Mouse (Mus musculus) gonadal fat pad, adult 2 months (tissue): ENCODE results near the gene P2rx4. TPM values are rescaled to one million over a fixed set of nuclear protein-coding genes. Genes with fewer than 3 reads are reported as not detected.

ENCODE experiments used
- DNase-seq: peaks from one replicate; pipeline ENCODE4 v3.0.0-alpha.2; 2012; ENCODE audit warnings: low read depth
- polyA plus RNA-seq: library from polyadenylated mRNA; depleted of rRNA; stranded (reverse); fragments of >200 nt; gene quantifications from 2 replicates; pipeline ENCODE4 v1.2.3, GENCODE M21; 2012

P2rx4 gene
- polyA plus RNA-seq, 1 experiment, result 55.6 TPM

GRCm38 (mm10) chr5:122703574-122703973, 3.8 kb upstream of the P2rx4 start:
- no peak for DNase-seq

DNA sequence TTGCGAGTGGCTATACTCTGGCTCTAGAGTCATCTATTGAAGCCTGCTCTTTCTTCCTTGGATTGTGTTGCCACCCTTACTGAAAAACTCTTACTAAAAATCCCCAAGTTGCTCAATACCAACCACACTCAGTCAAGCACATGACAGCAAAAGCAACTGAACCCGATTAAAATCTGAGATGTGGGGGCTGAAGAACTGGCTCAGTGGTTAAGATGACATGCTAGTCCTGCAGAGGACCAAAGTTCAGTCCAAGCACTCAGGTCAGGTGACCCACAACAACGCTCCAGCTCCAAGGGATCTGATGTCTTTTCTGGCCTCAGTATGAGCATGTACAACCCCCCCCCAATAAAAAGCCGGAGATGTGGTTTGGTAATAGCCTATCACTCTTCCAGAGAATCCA, 2.8 kb upstream of the P2rx4 start:
- no peak for DNase-seq

GRCm38 (mm10) chr5:122705174-122705573, 2.2 kb upstream of the P2rx4 start:
- DNase-seq, result no peak

DNA sequence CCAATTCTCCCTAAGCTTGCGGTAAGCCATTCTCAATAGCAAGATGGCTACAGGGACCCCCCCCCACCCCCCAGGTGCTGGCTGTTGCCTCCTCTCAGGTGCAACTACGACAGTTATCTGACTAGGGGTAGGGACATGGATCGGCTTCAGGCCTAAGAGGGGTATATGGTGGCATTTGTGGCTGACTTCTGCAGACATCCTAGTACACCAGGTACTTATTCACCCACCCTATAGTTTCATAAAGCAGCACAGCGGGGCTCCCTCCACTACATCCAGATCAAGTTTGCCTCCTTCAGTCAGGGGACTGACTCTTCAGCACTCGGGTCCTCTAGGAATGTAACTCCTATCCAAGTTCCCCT, 448 bp upstream of the P2rx4 start:
- no peak for DNase-seq

GRCm38 (mm10) chr5:122708819-122709218, 1.5 kb downstream of the P2rx4 start:
- no peak for DNase-seq

DNA sequence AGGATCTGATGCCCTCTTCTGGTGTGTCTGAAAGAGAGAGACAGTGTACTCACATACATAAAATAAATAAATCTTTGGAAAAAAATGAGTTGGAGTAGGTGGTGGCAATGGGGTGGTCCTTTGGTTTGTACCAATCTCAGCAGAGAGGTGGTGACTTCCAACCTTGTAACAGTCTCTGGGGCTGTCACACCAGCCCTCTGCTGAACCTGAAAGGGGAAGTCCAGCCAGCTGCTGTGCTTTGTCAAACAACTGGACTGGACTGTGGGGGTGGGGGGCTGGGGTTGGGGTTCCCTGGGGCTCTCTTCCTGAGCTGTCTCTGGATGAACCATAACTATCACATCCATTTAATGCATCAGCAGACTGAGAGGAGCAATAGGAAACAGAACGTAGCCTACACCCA, 8.4 kb downstream of the P2rx4 start:
- DNase-seq, result no peak

DNA sequence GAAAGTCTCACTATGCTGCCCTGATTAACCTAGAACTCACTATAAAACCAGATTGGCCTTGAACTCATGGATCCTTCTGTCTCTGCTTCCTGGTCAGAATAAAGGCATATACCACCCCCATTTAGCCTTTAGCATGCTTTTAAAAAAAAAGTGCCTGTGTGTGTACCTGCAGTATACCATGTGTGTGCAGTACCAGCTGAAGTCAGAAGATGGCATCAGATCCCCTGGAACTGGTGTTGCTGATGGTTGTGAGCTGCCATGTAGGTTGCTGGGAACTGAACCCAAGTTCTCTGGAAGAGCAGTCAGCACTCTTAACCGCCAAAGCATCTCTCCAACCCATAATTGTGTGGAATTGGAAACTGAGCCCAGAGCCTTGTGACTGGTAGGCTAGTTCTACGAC, 9.4 kb downstream of the P2rx4 start:
- DNase-seq, result no peak

DNA sequence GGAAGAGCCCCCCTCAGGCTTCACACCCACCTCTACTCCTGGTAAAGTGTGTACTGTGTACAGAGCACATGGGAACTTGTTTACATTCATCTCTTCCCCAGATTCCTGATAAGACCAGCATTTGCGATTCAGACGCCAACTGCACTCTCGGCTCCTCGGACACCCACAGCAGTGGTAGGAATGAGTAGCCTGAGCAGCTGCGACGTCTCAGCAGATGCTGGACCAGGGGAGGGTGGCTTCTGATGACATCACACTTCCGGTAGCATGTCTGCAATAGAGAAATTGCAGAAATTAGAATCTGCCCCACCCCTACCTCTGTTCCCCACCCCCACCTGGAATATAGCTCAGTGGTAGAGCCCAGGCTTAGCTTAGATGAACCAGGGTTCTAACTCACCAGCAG, 11.1 kb downstream of the P2rx4 start:
- no peak for DNase-seq

DNA sequence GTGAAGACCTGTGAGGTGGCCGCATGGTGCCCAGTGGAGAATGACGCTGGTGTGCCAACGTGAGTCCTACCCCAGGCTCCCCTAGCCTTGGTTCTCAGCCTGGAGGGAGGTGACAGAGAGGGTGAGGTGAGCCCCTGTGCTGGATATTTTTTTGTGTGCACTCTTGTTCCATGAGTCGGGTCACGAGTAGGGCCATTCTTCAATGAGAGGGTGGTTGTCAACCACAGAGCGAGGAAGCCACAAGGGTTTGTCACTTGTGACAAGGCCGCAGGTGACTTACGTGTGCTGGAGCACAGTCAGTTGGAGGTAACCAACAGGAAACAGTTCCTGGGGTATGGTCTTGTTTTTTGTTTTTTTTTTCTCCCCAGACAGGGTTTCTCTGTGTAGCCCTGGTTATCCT, 11.8 kb downstream of the P2rx4 start:
- no peak for DNase-seq

DNA sequence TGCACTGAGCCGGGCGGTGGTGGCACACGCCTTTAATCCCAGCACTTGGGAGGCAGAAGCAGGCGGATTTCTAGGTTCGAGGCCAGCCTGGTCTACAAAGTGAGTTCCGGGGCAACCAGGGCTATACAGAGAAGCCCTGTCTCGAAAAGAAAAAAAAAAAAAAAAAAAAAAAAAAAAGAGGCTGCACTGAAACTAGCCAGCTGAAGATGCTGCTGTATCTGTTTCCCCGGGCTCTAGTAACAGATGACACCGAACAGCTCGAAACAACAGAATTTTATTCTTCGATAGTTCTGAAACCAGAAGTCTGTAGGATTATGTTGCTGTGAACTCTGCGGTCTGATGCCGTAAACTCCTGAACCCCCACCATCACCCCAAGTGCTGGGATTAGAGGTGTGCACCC, 18.1 kb downstream of the P2rx4 start:
- DNase-seq, result no peak

GRCm38 (mm10) chr5:122726068-122726467, 18.7 kb downstream of the P2rx4 start:
- DNase-seq, result no peak

- no peak for DNase-seq
These were observed 19.3 kb downstream of the P2rx4 start for GRCm38 (mm10) chr5:122726595-122726994.

DNA sequence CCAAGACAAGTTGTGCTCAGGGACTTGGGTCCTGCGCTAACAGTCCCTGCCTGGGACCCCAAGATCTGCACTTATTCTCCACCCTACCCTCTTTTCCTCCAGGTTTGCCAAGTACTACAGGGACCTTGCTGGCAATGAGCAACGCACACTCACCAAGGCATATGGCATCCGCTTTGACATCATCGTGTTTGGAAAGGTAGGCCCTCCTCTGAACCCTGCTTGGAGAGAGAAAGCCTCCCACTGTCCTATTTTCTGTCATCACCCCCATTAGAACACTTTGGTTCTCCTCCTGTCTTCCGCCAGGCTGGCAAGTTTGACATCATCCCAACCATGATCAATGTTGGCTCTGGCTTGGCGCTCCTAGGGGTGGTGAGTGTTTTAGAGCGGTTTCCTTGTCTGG, 19.8 kb downstream of the P2rx4 start:
- DNase-seq, result no peak

GRCm38 (mm10) chr5:122730776-122731175, 23.4 kb downstream of the P2rx4 start:
- DNase-seq, result no peak

- no peak for DNase-seq
These were observed 24.0 kb downstream of the P2rx4 start for GRCm38 (mm10) chr5:122731321-122731720.

DNA sequence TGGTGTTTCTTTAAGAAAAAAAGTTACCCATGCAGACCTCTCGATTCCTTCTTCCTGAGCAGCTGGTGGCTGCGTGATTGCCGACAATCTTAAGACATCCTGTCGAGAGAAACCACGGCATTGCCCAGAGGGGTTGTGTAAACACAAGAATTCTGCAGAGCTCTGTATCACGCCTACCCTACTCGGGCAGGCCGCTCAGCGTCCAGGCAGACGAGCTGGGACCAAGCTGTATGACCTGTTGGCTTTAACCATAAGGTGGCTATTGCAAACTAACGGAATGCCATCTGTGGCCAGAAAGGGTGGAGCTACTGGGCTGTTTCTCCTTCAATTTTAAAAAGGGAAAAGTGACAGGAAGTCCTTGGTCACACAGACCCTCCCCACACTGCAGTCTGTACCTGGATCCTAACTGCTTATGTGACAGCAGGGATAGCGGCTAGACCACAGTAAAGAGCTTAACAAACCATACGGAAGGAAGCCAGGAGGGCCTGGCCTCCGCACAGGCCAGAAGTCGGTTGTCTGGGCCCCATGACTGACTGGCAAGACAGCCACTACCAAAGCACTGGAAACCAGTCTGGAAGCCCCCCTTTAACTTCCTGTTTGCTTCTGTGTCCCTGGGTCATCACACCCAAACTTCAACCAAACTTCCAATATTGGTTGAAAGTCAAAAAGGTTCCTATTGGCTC, 24.8 kb downstream of the P2rx4 start:
- no peak for DNase-seq

- DNase-seq, result no peak
These were observed 26.5 kb downstream of the P2rx4 start for GRCm38 (mm10) chr5:122733881-122734280.

GRCm38 (mm10) chr5:122735853-122736252, 28.5 kb downstream of the P2rx4 start:
- no peak for DNase-seq

DNA sequence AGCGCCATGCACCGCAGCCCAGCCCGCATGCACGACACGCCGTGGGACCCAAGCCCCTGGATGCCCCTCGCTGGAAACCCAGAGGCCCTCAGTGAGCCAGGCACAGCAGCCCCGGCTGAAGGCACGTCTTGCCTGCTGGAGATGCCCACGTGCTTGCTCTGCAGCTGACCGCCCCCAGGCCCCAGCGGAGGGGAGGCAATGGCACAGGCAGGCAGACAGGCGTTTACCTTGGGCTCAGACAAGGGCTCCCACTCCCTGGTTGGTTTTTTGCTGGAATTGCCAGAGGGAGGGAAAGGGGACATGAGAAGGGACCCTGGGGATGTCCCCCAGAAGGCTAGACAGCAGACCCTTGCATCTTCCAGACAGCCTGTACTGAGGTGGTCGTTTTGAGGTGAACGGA, 29.4 kb downstream of the P2rx4 start:
- DNase-seq, result no peak

DNA sequence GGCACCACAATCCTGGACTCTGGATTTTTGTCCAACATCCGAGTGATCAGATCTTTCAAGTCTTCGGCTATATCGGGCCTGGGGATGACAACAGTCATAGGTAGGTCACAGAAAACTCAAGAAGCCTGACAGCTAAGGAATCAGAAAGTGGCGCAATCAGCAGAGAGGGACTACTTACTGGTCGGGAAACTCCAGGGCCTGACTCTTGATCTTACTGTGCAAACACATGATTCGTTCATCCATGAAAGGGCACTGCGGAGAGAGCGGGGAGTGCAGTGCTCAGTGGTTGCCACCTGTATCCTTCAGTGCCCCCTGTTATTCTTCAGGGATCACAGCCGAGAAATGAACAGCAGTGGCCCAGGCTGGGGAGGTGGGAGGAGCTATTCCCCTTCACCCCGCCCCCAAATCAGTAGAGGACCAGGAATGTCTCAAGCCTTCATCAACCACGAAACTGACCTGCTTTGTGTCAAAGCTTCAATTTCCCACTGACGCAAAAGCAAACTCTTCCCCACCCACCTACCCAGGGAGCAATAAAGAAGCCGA, 36.6 kb downstream of the P2rx4 start:
- DNase-seq, result no peak

GRCm38 (mm10) chr5:122747950-122748349, 40.6 kb downstream of the P2rx4 start:
- no peak for DNase-seq

DNA sequence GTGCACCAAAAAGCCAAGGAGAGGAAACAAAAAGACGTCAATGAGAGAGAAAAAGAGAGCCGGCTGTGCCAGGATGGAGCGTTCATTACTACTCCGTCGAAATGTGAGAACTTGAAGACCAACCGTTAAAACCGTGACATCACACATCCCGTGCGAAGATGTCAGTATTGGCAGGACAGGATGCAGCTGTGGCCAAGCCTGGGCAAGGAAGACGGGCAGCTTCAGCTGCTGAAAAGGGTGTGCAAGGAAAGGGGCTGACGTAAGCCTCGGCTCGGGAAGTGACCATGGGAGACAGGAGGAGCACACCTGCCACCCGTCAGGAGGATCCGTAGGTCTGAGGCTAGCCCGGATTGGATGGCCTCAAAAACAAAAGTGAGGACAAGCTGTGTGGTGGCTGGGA, 47.1 kb downstream of the P2rx4 start:
- no peak for DNase-seq

GRCm38 (mm10) chr5:122755620-122756019, 48.3 kb downstream of the P2rx4 start:
- DNase-seq, result no peak

DNA sequence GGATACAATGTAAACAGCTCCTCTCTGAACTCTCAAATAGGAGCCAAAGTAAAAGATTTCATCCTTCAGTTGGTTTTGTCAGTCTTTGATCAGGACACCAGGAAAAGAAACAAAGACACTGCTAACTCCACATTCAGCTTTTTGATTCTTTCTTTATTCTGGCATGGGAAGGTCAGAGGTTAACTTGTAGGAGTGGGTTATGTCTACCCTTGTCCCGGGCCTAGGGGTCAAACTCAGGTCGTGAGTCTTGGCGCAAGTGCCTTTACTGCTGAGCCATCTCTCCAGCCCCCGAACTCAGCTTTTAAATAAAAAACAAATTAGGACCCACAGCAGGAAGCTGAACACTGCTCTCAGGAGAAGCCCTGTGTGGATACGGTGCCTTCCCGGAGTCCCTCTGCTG, 48.8 kb downstream of the P2rx4 start:
- no peak for DNase-seq
